Mouse (Mus musculus) neural tube, embryonic 15.5 days (tissue): ENCODE results near the gene Cd83. TPM values are rescaled to one million over a fixed set of nuclear protein-coding genes. Genes with fewer than 3 reads are reported as not detected.

Experiments used
- ATAC-seq: fragments of 200-750 bp; cut with Nextera tagmentation; 2 replicates; pipeline ENCODE4 v1.8.0; 2017; ENCODE audit warnings: mild to moderate bottlenecking, moderate TSS enrichment, moderate library complexity; ENCODE audit not compliant: low FRiP score
- H3K27ac ChIP-seq: fragments of 300-500 bp; sonication (generic); replicated peaks from 2 replicates; pipeline ENCODE4 v1.5.1; 2015; ENCODE audit warnings: mild to moderate bottlenecking, inconsistent platforms
- H3K27me3 ChIP-seq: fragments of 300-500 bp; sonication (generic); replicated peaks from 2 replicates; pipeline ENCODE4 v1.6.1; 2015; ENCODE audit warnings: inconsistent platforms
- H3K36me3 ChIP-seq: fragments of 300-500 bp; sonication (generic); 2 replicates; pipeline ENCODE4 v1.6.1; 2015; ENCODE audit warnings: inconsistent platforms
- H3K4me1 ChIP-seq: fragments of 300-500 bp; sonication (generic); 2 replicates; pipeline ENCODE4 v1.6.1; 2015; ENCODE audit warnings: inconsistent platforms
- H3K4me2 ChIP-seq: fragments of 300-500 bp; sonication (generic); 2 replicates; pipeline ENCODE4 v1.6.1; 2015; ENCODE audit warnings: inconsistent platforms, mild to moderate bottlenecking, moderate library complexity
- H3K4me3 ChIP-seq: fragments of 300-500 bp; sonication (generic); replicated peaks from 2 replicates; pipeline ENCODE4 v1.5.1; 2015; ENCODE audit warnings: mild to moderate bottlenecking, inconsistent platforms
- H3K9ac ChIP-seq: fragments of 300-500 bp; sonication (generic); replicated peaks from 2 replicates; pipeline ENCODE4 v1.6.1; 2015; ENCODE audit warnings: mild to moderate bottlenecking, inconsistent platforms
- H3K9me3 ChIP-seq: fragments of 300-500 bp; sonication (generic); replicated peaks from 2 replicates; pipeline ENCODE4 v1.6.1; 2016; ENCODE audit warnings: inconsistent platforms
- WGBS: fragments of 180-500 bp; shearing (Covaris S2); methylation state at CpG from one replicate; pipeline ENCODE4 v1.1.7; 2015; ENCODE audit warnings: mixed read lengths; 5-methylcytosine and 5-hydroxymethylcytosine counted together
- polyA plus RNA-seq: library from polyadenylated mRNA; unstranded; fragments of >200 nt; fragmentation: Nextera tagmentation; extraction: Ambion mirVana; gene quantifications from 2 replicates; pipeline ENCODE4 v1.2.1, GENCODE M21; 2015

Gene Cd83
- polyA plus RNA-seq, result 31.0 and 43.1 TPM in 2 replicates

- Histone ChIP-seq H3K4me2 (peak within 1 kb of the TSS; percentile 94), H3K9ac (peak within 1 kb of the TSS; percentile 77), H3K4me1 (peaks cover 22% of the 10 kb centered on the region), H3K36me3 (no peaks in the 10 kb centered on the region), H3K9me3 (no peaks in the 10 kb centered on the region), H3K4me3 (peak within 1 kb of the TSS; percentile 63), H3K27me3 (peaks cover 5% of the 10 kb centered on the region; the same call in 1 of the 2 replicates), H3K27ac (peak within 1 kb of the TSS; percentile 56; the same call in 1 of the 2 replicates)
- ATAC-seq, result peak; percentile 77
- WGBS, result 4% methylated on average over 68 of the region's 73 CpGs
Measured at GRCm38 (mm10) chr13:43784725-43785711, at the start of gene Cd83. Gene Cd83, plus strand, starts transcription at chr13:43784775.

DNA sequence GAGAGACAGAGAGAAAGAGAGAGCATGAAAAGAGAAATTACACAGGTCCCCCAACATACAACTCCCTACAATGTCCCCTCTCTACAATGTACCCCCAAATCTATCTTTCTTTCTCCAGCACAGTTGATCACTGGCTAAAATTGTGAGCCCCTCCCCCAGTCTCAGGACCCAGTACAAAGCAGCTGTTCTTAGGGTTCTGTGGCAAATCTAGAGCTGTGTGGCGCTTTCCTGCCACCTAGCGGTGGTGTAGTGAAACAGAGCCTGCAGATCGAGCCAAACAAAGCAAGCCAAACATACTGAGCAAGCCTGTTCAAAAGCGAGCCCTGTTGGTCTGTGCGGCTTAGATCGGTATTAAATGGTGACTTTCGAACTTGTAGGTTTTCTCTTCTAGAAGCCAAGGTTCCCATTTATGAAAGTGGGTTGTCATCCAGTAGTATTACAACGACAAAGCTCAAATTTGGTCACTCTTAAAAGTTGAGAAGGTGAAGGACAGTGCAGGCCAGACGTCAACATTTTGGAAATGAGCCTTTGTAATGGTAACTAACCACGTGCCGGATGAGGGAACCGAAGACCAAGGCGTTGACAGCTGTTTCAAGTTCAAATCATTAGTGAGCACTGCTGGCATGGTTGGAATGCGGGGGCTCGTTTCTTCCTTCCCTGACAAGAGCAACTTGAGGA, 44.8 kb upstream of the Cd83 start:
- ATAC-seq, result peak; percentile 88
- Histone ChIP-seq H3K4me2 (no peak overlapping the region), H3K4me3 (no peak overlapping the region), H3K9ac (no peak overlapping the region), H3K27ac (no peak overlapping the region), H3K27me3 (no peaks in the 10 kb centered on the region), H3K4me1 (peaks cover 5% of the 10 kb centered on the region; the same call in 1 of the 2 replicates), H3K36me3 (no peaks in the 10 kb centered on the region), H3K9me3 (no peaks in the 10 kb centered on the region)
- 26% methylated on average over 15 of the region's 15 CpGs for WGBS

DNA sequence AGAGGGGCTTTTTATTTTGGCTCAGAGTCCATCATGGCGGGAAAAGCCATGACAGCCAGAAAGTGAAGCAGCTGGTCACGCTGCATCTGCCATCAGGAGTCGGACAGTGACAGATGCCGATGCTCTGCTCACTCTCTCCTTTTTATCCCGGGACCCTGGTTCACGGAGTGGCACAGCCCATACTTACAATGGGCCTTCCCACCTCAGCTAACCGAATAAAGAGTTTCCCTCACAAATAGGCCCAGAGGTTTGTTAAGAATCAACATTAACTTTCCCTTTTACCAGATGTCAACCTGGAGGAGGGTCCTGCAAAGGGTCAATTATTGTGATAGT, 44.3 kb upstream of the Cd83 start:
- peaks cover 5% of the 10 kb centered on the region; the same call in 1 of the 2 replicates for H3K4me1 ChIP-seq
- H3K9me3 ChIP-seq, result no peaks in the 10 kb centered on the region
- WGBS, result 39% methylated on average over 7 of the region's 7 CpGs
- H3K9ac ChIP-seq, result no peak overlapping the region
- ATAC-seq, result no peak
- H3K27ac ChIP-seq, result no peak overlapping the region
- no peak overlapping the region for H3K4me3 ChIP-seq
- H3K27me3 ChIP-seq, result no peaks in the 10 kb centered on the region
- no peaks in the 10 kb centered on the region for H3K36me3 ChIP-seq
- no peak overlapping the region for H3K4me2 ChIP-seq

- Histone ChIP-seq H3K27me3 (no peaks in the 10 kb centered on the region), H3K36me3 (no peaks in the 10 kb centered on the region), H3K9ac (no peak overlapping the region), H3K4me3 (no peak overlapping the region), H3K27ac (no peak overlapping the region), H3K9me3 (no peaks in the 10 kb centered on the region), H3K4me1 (peaks cover 5% of the 10 kb centered on the region; the same call in 1 of the 2 replicates), H3K4me2 (no peak overlapping the region)
- 77% methylated on average over 3 of the region's 3 CpGs for WGBS
- ATAC-seq, result no peak
Measured at GRCm38 (mm10) chr13:43742677-43743076, 41.9 kb upstream of the Cd83 start.

DNA sequence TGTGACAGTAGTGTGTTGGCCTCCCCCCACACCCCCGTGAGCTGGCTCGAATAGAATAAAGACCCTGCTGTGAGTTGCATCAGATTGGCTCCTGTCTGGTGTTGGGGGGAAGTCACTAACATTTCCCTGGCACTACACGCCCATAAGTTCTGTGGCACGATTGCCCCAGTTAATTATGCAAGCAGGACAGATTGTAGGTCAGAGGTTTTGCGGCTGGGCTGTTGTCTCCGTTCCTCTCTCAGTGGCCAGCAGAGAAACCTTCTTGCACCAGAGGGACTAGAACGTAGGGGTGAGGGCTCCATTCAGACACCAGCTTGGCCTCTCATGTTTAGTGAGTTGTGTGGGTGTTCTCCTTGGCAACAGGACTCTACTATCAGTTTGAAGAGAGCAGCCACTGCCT, 40.3 kb upstream of the Cd83 start:
- 80% methylated on average over 7 of the region's 7 CpGs for WGBS
- ATAC-seq, result no peak

GRCm38 (mm10) chr13:43750301-43750700, 34.3 kb upstream of the Cd83 start:
- H3K27me3 ChIP-seq, result no peaks in the 10 kb centered on the region
- 0 out of 2 replicates have a peak, but pooled peaks cover 6% of the 10 kb centered on the region for H3K4me1 ChIP-seq
- no peaks in the 10 kb centered on the region for H3K36me3 ChIP-seq
- no peak overlapping the region for H3K4me3 ChIP-seq
- no peak for ATAC-seq
- 83% methylated on average over 3 of the region's 3 CpGs for WGBS
- H3K9me3 ChIP-seq, result no peaks in the 10 kb centered on the region
- H3K9ac ChIP-seq, result no peak overlapping the region
- no peak overlapping the region for H3K27ac ChIP-seq
- no peak overlapping the region for H3K4me2 ChIP-seq

More for the DNA sequence above, 40.3 kb upstream of the Cd83 start:
- H3K27ac ChIP-seq, result no peak overlapping the region
- no peak overlapping the region for H3K4me3 ChIP-seq
- H3K9me3 ChIP-seq, result no peaks in the 10 kb centered on the region
- no peaks in the 10 kb centered on the region for H3K27me3 ChIP-seq
- no peaks in the 10 kb centered on the region for H3K36me3 ChIP-seq
- H3K9ac ChIP-seq, result no peak overlapping the region
- peaks cover 5% of the 10 kb centered on the region; the same call in 1 of the 2 replicates for H3K4me1 ChIP-seq
- no peak overlapping the region for H3K4me2 ChIP-seq

GRCm38 (mm10) chr13:43750966-43751365, 33.6 kb upstream of the Cd83 start:
- H3K9me3 ChIP-seq, result no peaks in the 10 kb centered on the region
- no peaks in the 10 kb centered on the region for H3K27me3 ChIP-seq
- H3K4me1 ChIP-seq, result 0 out of 2 replicates have a peak, but pooled peaks cover 6% of the 10 kb centered on the region
- H3K9ac ChIP-seq, result no peak overlapping the region
- H3K4me3 ChIP-seq, result no peak overlapping the region
- no peak for ATAC-seq
- no peak overlapping the region for H3K27ac ChIP-seq
- no peak overlapping the region for H3K4me2 ChIP-seq
- WGBS, result 96% methylated on average over 6 of the region's 6 CpGs
- no peaks in the 10 kb centered on the region for H3K36me3 ChIP-seq

GRCm38 (mm10) chr13:43752407-43752806, 32.2 kb upstream of the Cd83 start:
- no peak overlapping the region for H3K4me2 ChIP-seq
- ATAC-seq, result no peak
- WGBS, result 84% methylated on average over 7 of the region's 7 CpGs

GRCm38 (mm10) chr13:43753652-43754051, 30.9 kb upstream of the Cd83 start:
- ATAC-seq, result no peak
- Histone ChIP-seq H3K4me2 (no peak overlapping the region), H3K4me3 (no peak overlapping the region), H3K9ac (no peak overlapping the region), H3K27me3 (no peaks in the 10 kb centered on the region), H3K27ac (no peak overlapping the region), H3K9me3 (no peaks in the 10 kb centered on the region), H3K4me1 (0 out of 2 replicates have a peak, but pooled peaks cover 6% of the 10 kb centered on the region), H3K36me3 (no peaks in the 10 kb centered on the region)
- WGBS, result 11% methylated on average over 9 of the region's 9 CpGs

More at GRCm38 (mm10) chr13:43752407-43752806, 32.2 kb upstream of the Cd83 start:
- Histone ChIP-seq H3K27me3 (no peaks in the 10 kb centered on the region), H3K9ac (no peak overlapping the region), H3K4me1 (0 out of 2 replicates have a peak, but pooled peaks cover 6% of the 10 kb centered on the region), H3K4me3 (no peak overlapping the region), H3K27ac (no peak overlapping the region), H3K9me3 (no peaks in the 10 kb centered on the region), H3K36me3 (no peaks in the 10 kb centered on the region)

- Histone ChIP-seq H3K9ac (no peak overlapping the region), H3K4me3 (no peak overlapping the region), H3K4me2 (no peak overlapping the region), H3K27me3 (no peaks in the 10 kb centered on the region), H3K9me3 (no peaks in the 10 kb centered on the region; the same call in 1 of the 2 replicates), H3K27ac (no peak overlapping the region), H3K4me1 (0 out of 2 replicates have a peak, but pooled peaks cover 6% of the 10 kb centered on the region), H3K36me3 (no peaks in the 10 kb centered on the region)
- 95% methylated on average over 3 of the region's 3 CpGs for WGBS
- ATAC-seq, result no peak
Measured at GRCm38 (mm10) chr13:43754455-43755128, 30.0 kb upstream of the Cd83 start.

DNA sequence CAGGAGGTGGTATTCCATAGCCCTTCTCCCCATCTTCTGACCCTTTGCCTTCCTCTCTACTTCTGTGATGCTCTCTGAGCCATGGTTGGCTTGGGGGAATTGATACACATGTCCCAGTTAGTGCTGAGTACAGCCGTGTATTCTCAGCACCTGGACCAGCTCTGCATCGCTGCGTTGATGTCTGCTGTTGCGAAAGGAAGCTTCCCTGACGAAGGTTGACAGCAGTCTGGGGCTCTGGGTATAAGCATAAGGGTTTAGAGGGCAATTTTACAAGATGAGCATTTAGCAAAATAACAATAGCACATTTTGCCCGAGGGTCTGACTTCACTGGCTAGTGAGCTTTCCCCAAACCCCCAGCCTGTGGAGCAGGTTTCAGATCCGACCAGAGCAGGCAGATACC, 29.0 kb upstream of the Cd83 start:
- H3K27ac ChIP-seq, result no peak overlapping the region
- 0 out of 2 replicates have a peak, but pooled peaks cover 6% of the 10 kb centered on the region for H3K4me1 ChIP-seq
- no peak overlapping the region for H3K4me3 ChIP-seq
- ATAC-seq, result no peak
- no peaks in the 10 kb centered on the region for H3K27me3 ChIP-seq
- no peaks in the 10 kb centered on the region; the same call in 1 of the 2 replicates for H3K9me3 ChIP-seq
- no peak overlapping the region for H3K9ac ChIP-seq
- no peaks in the 10 kb centered on the region for H3K36me3 ChIP-seq
- H3K4me2 ChIP-seq, result no peak overlapping the region
- WGBS, result 71% methylated on average over 7 of the region's 7 CpGs
